9 mouse cellular contexts compared by ENCODE assay signal in genomic region chr7:96417251-96418004, GRCm38 (mm10).
DNase-seq lines count a peak whose midpoint lies in the region; ATAC-seq and TF ChIP-seq lines count a peak whose summit lies in the region.
"Had no signal": no experiment of that assay in that cellular context is flagged by ENCODE, and none has a peak within 500 bp of the region (broad histone marks: within the 10 kb centered on the region; RNA-seq: fewer than 3 reads in every experiment).

No protein-coding gene starts in this region.

- no peaks in the 10 kb centered on the region for H3K79me2 ChIP-seq in heart, adult 2 months (replicated peaks; ENCODE audit: control insufficient read depth, insufficient read depth, low read length)

- intact Hi-C loops in heart, adult 2 months (cut with DNase I) = loop anchor here (5.0 kb wide), 1 partner anchor 85 kb away; no protein-coding TSS in a partner anchor

- DNase-seq in heart, adult 2 months = peak; percentile 35 to 68
- DNase-seq in heart, embryonic 10.5 days (ENCODE audit: low spot score) = no peak
- peak; percentile 75 for DNase-seq in cerebellum, adult 11-12 months
- DNase-seq in frontal cortex, postnatal 36 days (ENCODE audit: low spot score in 2 of 2) = peak; percentile 48 to 68
- peak; percentile 53 for DNase-seq in limb, embryonic 10.5 days (ENCODE audit: low spot score)
- DNase-seq in right cerebral cortex, adult 2 months (ENCODE audit: low spot score in 2 of 2) = peak; percentile 73 to 77
- DNase-seq in thymus, postnatal 10 days (ENCODE audit: low spot score in 2 of 2) = no peak

- no peak overlapping the region for H3K4me2 ChIP-seq in kidney, embryonic 14.5 days (replicated peaks; ENCODE audit: low read depth, low read length)

- no peak overlapping the region for H3K27ac ChIP-seq in heart, adult 2 months
- no peak overlapping the region for H3K27ac ChIP-seq in heart, embryonic 10.5 days
- H3K27ac ChIP-seq in kidney, embryonic 14.5 days (ENCODE audit: low read depth, low read length) = no peak overlapping the region
- peak overlapping the region; percentile 38; the same call in 1 of the 2 replicates for H3K27ac ChIP-seq in limb, embryonic 10.5 days
- H3K27ac ChIP-seq: macrophage had no signal

- no peak for TF ChIP-seq POLR2A in heart, adult 2 months (IDR thresholded peaks at IDR 0.05; ENCODE audit: insufficient read depth, low read depth, low read length)

- no peak overlapping the region for H3K9ac ChIP-seq in heart, adult 2 months (ENCODE audit: low read depth, low read length)
- no peak overlapping the region for H3K9ac ChIP-seq in kidney, embryonic 14.5 days (ENCODE audit: low read depth, low read length)

- no peak for TF ChIP-seq CTCF in heart, adult 2 months (IDR thresholded peaks at IDR 0.05)

- H3K27me3 ChIP-seq in heart, adult 2 months (ENCODE audit: control insufficient read depth, insufficient read depth, low read length) = no peaks in the 10 kb centered on the region
- peaks cover 67% of the 10 kb centered on the region for H3K27me3 ChIP-seq in heart, embryonic 10.5 days (ENCODE audit: insufficient read depth, poor library complexity, severe bottlenecking)
- no peaks in the 10 kb centered on the region for H3K27me3 ChIP-seq in kidney, embryonic 14.5 days (ENCODE audit: control insufficient read depth, insufficient read depth, low read length)
- H3K27me3 ChIP-seq in limb, embryonic 10.5 days (ENCODE audit: low read depth, poor library complexity, severe bottlenecking) = no peaks in the 10 kb centered on the region

- WGBS in heart, adult 2 months = 55% methylated on average over 13 of the region's 13 CpGs
- WGBS in heart, embryonic 10.5 days = 75% methylated on average over 13 of the region's 13 CpGs
- WGBS in kidney, embryonic 14.5 days = 68% methylated on average over 13 of the region's 13 CpGs
- 54% methylated on average over 13 of the region's 13 CpGs for WGBS in limb, embryonic 10.5 days

- no peak overlapping the region for H3K4me3 ChIP-seq in heart, adult 2 months
- H3K4me3 ChIP-seq in heart, embryonic 10.5 days = no peak overlapping the region
- H3K4me3 ChIP-seq in kidney, embryonic 14.5 days (ENCODE audit: low read length) = no peak overlapping the region
- H3K4me3 ChIP-seq in limb, embryonic 10.5 days = no peak overlapping the region

- 0 out of 2 replicates have a peak, but pooled peaks have one; percentile 13 for ATAC-seq in kidney, embryonic 14.5 days (ENCODE audit: low FRiP score, low TSS enrichment)

- TF ChIP-seq EP300 in heart, adult 2 months (IDR thresholded peaks at IDR 0.05; ENCODE audit: insufficient read depth, low read depth, low read length) = peak; percentile 56; the same call in 1 of the 2 replicates

- no peaks in the 10 kb centered on the region for H3K36me3 ChIP-seq in heart, adult 2 months (ENCODE audit: control insufficient read depth, insufficient read depth, low read length)
- no peaks in the 10 kb centered on the region for H3K36me3 ChIP-seq in heart, embryonic 10.5 days
- no peaks in the 10 kb centered on the region for H3K36me3 ChIP-seq in kidney, embryonic 14.5 days (ENCODE audit: control insufficient read depth, insufficient read depth, low read length)
- H3K36me3 ChIP-seq in limb, embryonic 10.5 days = no peaks in the 10 kb centered on the region

- H3K4me1 ChIP-seq in heart, adult 2 months (ENCODE audit: control insufficient read depth, insufficient read depth, low read length) = peaks cover 11% of the 10 kb centered on the region
- peaks cover 7% of the 10 kb centered on the region for H3K4me1 ChIP-seq in heart, embryonic 10.5 days
- peaks cover 15% of the 10 kb centered on the region for H3K4me1 ChIP-seq in kidney, embryonic 14.5 days (ENCODE audit: control insufficient read depth, insufficient read depth, low read length)
- peaks cover 61% of the 10 kb centered on the region for H3K4me1 ChIP-seq in limb, embryonic 10.5 days

- H3K9me3 ChIP-seq in heart, embryonic 10.5 days = no peaks in the 10 kb centered on the region
- no peaks in the 10 kb centered on the region for H3K9me3 ChIP-seq in kidney, embryonic 14.5 days (ENCODE audit: control insufficient read depth, low read length)
- H3K9me3 ChIP-seq in limb, embryonic 10.5 days (replicated peaks) = no peaks in the 10 kb centered on the region

Comparison
In these comparisons a context has a peak if more than half of its experiments do, and no peak if none do; other contexts are left out.
1. DNase-seq: peak in heart, adult 2 months (2 of 2), cerebellum, adult 11-12 months (single experiment), frontal cortex, postnatal 36 days (2 of 2), limb, embryonic 10.5 days (single experiment) and right cerebral cortex, adult 2 months (2 of 2); none in heart, embryonic 10.5 days (single experiment) and thymus, postnatal 10 days (0 of 2).